Mouse (Mus musculus) E14TG2a.4 (cell line): ENCODE data around the gene Diaph2.

ENCODE experiments used
- H3K27me3 ChIP-seq: 2 replicates; pipeline ENCODE4 v1.6.1; 2014; ENCODE audit warnings: low read length, control low read depth; ENCODE audit not compliant: insufficient read depth
- H3K36me3 ChIP-seq: 2 replicates; pipeline ENCODE4 v1.6.1; 2014; ENCODE audit warnings: low read length, control low read depth; ENCODE audit not compliant: insufficient read depth
- H3K4me1 ChIP-seq: replicated peaks from 2 replicates; pipeline ENCODE4 v1.6.1; 2014; ENCODE audit warnings: low read depth, low read length, control low read depth
- H3K4me3 ChIP-seq: replicated peaks from 2 replicates; pipeline ENCODE4 v1.5.1; 2014; ENCODE audit warnings: mild to moderate bottlenecking, low read length
- H3K9me3 ChIP-seq: 2 replicates; pipeline ENCODE4 v1.6.1; 2014; ENCODE audit warnings: low read length, control low read depth
- CTCF ChIP-seq: conservative IDR thresholded peaks from 2 replicates; pipeline ENCODE4 v1.5.1; 2014; ENCODE audit warnings: low read length
- NANOG ChIP-seq: IDR thresholded peaks from 2 replicates; pipeline ENCODE4 v1.6.1; 2014; ENCODE audit warnings: borderline replicate concordance, low read length, mixed read lengths
- POU5F1 ChIP-seq: IDR thresholded peaks from 2 replicates; pipeline ENCODE4 v1.6.1; 2014; ENCODE audit warnings: low read length, borderline replicate concordance

The Diaph2 gene

GRCm38 (mm10) chrX:129974816-129975215 is 225.3 kb downstream of the Diaph2 start:
- Histone ChIP-seq H3K4me3 (no peak overlapping the region), H3K27me3 (no peaks in the 10 kb centered on the region), H3K4me1 (no peaks in the 10 kb centered on the region), H3K9me3 (no peaks in the 10 kb centered on the region), H3K36me3 (no peaks in the 10 kb centered on the region)
- no peak for TF ChIP-seq NANOG
- no peak for TF ChIP-seq POU5F1
- TF ChIP-seq CTCF, result no peak

GRCm38 (mm10) chrX:130008210-130008609 is 258.7 kb downstream of the Diaph2 start:
- no peaks in the 10 kb centered on the region for H3K4me1 ChIP-seq
- TF ChIP-seq POU5F1, result no peak
- no peak for TF ChIP-seq NANOG
- TF ChIP-seq CTCF, result no peak
- H3K36me3 ChIP-seq, result no peaks in the 10 kb centered on the region
- H3K9me3 ChIP-seq, result no peaks in the 10 kb centered on the region
- H3K4me3 ChIP-seq, result no peak overlapping the region
- no peaks in the 10 kb centered on the region for H3K27me3 ChIP-seq

GRCm38 (mm10) chrX:130019735-130020134 is 270.2 kb downstream of the Diaph2 start:
- no peaks in the 10 kb centered on the region for H3K9me3 ChIP-seq
- H3K4me3 ChIP-seq, result no peak overlapping the region
- no peak for TF ChIP-seq CTCF
- TF ChIP-seq POU5F1, result no peak
- no peak for TF ChIP-seq NANOG
- no peaks in the 10 kb centered on the region for H3K27me3 ChIP-seq
- no peaks in the 10 kb centered on the region for H3K4me1 ChIP-seq
- H3K36me3 ChIP-seq, result no peaks in the 10 kb centered on the region

- Histone ChIP-seq H3K27me3 (no peaks in the 10 kb centered on the region), H3K4me3 (no peak overlapping the region), H3K9me3 (no peaks in the 10 kb centered on the region), H3K36me3 (no peaks in the 10 kb centered on the region), H3K4me1 (no peaks in the 10 kb centered on the region)
- no peak for TF ChIP-seq CTCF
- no peak for TF ChIP-seq NANOG
- TF ChIP-seq POU5F1, result no peak
Measured at GRCm38 (mm10) chrX:130044525-130044924, 295.0 kb downstream of the Diaph2 start.

GRCm38 (mm10) chrX:130149216-130149615 is 399.7 kb downstream of the Diaph2 start:
- no peak for TF ChIP-seq NANOG
- no peak for TF ChIP-seq POU5F1
- TF ChIP-seq CTCF, result peak; percentile 15; the same call in 1 of the 2 replicates
- Histone ChIP-seq H3K4me1 (no peaks in the 10 kb centered on the region), H3K36me3 (no peaks in the 10 kb centered on the region), H3K9me3 (no peaks in the 10 kb centered on the region), H3K27me3 (no peaks in the 10 kb centered on the region), H3K4me3 (no peak overlapping the region)

GRCm38 (mm10) chrX:130152164-130152563 is 402.6 kb downstream of the Diaph2 start:
- TF ChIP-seq CTCF (no peak), POU5F1 (no peak), NANOG (no peak)
- Histone ChIP-seq H3K9me3 (no peaks in the 10 kb centered on the region), H3K4me3 (no peak overlapping the region), H3K27me3 (no peaks in the 10 kb centered on the region), H3K36me3 (no peaks in the 10 kb centered on the region), H3K4me1 (no peaks in the 10 kb centered on the region)

GRCm38 (mm10) chrX:130173126-130173525 is 423.6 kb downstream of the Diaph2 start:
- no peak for TF ChIP-seq POU5F1
- no peak for TF ChIP-seq NANOG
- no peak for TF ChIP-seq CTCF

GRCm38 (mm10) chrX:130187891-130188290 is 438.3 kb downstream of the Diaph2 start:
- TF ChIP-seq NANOG (no peak), POU5F1 (no peak), CTCF (no peak)
- H3K36me3 ChIP-seq, result no peaks in the 10 kb centered on the region
- H3K4me3 ChIP-seq, result no peak overlapping the region
- H3K9me3 ChIP-seq, result no peaks in the 10 kb centered on the region
- H3K27me3 ChIP-seq, result no peaks in the 10 kb centered on the region
- H3K4me1 ChIP-seq, result no peaks in the 10 kb centered on the region

More at GRCm38 (mm10) chrX:130173126-130173525, 423.6 kb downstream of the Diaph2 start:
- no peaks in the 10 kb centered on the region for H3K27me3 ChIP-seq
- H3K36me3 ChIP-seq, result no peaks in the 10 kb centered on the region
- H3K9me3 ChIP-seq, result no peaks in the 10 kb centered on the region
- no peaks in the 10 kb centered on the region for H3K4me1 ChIP-seq
- no peak overlapping the region for H3K4me3 ChIP-seq

GRCm38 (mm10) chrX:130188449-130188848 is 438.9 kb downstream of the Diaph2 start:
- Histone ChIP-seq H3K4me3 (no peak overlapping the region), H3K27me3 (no peaks in the 10 kb centered on the region), H3K36me3 (no peaks in the 10 kb centered on the region), H3K9me3 (no peaks in the 10 kb centered on the region), H3K4me1 (no peaks in the 10 kb centered on the region)
- TF ChIP-seq POU5F1 (no peak), CTCF (no peak), NANOG (no peak)
